Mouse (Mus musculus) C2C12 (cell line): ENCODE data around the gene Chst8.

Source experiments
- CEBPB ChIP-seq: IDR thresholded peaks from one replicate; pipeline ENCODE4 v1.6.1; 2011; ENCODE audit warnings: low read depth, mild to moderate bottlenecking, control low read depth, moderate library complexity
- CTCF ChIP-seq: IDR thresholded peaks from one replicate; pipeline ENCODE4 v1.5.1; 2011; ENCODE audit not compliant: control insufficient read depth, insufficient read depth, insufficient read length
- MYOG ChIP-seq: IDR thresholded peaks from one replicate; pipeline ENCODE4 v1.6.1; 2011; ENCODE audit not compliant: control insufficient read depth, insufficient read length; ENCODE audit errors: extremely low read depth
- USF1 ChIP-seq: IDR thresholded peaks from one replicate; pipeline ENCODE4 v1.6.1; 2011; ENCODE audit warnings: low read depth, mild to moderate bottlenecking, control low read depth, moderate library complexity

- TF ChIP-seq CTCF (no peak), CEBPB (no peak), MYOG (no peak), USF1 (no peak)
Observed at GRCm38 (mm10) chr7:34647052-34647451, 165.5 kb downstream of the Chst8 start.
